Mouse (Mus musculus): Measurements from ENCODE around the gene Mvb12a. TPM values are rescaled to one million over a fixed set of nuclear protein-coding genes. Genes with fewer than 3 reads are reported as not detected.

Gene Mvb12a
- total RNA-seq, 4 experiments from 2014 or later = 28.8 to 31.5 (median 29.1) TPM

GRCm38 (mm10) chr8:71592374-71593170 is 49.9 kb downstream of the Mvb12a start:
- DNase-seq (ENCODE audit: low spot score) = peak; percentile 72

GRCm38 (mm10) chr8:71593556-71594323 is 51.0 kb downstream of the Mvb12a start:
- no peak for DNase-seq (ENCODE audit: low spot score)

DNA sequence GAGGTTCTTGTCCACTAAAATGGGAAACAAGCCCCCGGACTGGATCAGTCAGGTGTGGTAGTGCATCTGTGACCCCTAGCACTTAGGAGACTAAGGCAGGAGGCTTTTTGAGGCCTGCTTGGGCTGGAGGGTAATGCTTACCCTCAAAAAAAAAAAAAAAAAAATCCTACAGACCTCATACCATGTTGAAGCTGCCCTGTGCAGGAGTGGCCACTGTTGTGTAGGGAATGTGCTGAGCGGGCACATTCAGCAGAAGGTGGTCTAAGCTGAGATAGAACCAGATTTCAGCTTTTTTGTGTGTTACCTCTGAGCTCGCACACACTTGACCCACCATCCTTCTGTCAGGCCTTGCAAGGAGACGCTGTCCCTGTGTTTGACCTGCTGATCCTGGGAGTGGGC is 51.6 kb downstream of the Mvb12a start:
- no peak for DNase-seq (ENCODE audit: low spot score)

- peak; percentile 75 for DNase-seq (ENCODE audit: low spot score)
Observed at GRCm38 (mm10) chr8:71595862-71596261, 53.1 kb downstream of the Mvb12a start.

DNA sequence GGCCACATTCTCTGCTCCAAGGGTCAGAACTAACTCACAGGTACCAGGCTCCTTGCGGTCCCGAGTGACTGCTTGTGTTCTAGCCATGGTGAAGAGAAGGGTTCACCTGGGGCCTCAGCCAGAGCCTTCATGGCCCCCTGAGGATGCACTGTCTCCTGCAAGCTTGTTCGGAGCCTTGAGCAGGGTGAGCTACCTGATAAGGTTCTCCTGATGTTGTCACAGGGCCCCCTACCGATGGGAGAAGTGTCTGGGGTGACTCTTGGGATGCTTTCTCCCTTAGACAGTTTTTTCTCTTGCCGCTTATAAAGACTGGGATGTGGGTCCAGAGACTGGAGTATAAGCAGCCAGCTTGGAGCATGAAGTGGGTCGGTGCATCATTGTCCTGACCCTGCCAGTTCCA is 53.7 kb downstream of the Mvb12a start:
- no peak for DNase-seq (ENCODE audit: low spot score)

DNA sequence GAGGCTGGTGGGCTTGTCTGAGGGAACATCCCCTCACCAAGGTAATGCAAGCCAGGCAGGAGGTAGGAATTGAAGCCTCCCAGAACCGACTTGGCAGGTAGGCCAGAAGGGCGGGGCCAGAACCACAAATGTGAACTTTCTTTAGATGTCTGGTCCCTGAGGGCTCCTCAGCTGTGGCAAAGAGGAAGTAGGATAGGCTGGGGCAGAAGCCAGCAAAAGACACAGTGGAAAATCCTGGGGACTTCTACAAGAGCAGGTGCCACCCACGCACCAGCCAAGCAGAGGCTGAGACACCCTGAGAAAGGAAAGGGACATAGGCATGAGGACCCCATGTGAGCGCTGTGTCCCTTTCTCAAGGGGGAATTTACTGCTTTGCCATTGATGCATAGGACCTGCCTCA is 54.1 kb downstream of the Mvb12a start:
- no peak for DNase-seq (ENCODE audit: low spot score)

DNA sequence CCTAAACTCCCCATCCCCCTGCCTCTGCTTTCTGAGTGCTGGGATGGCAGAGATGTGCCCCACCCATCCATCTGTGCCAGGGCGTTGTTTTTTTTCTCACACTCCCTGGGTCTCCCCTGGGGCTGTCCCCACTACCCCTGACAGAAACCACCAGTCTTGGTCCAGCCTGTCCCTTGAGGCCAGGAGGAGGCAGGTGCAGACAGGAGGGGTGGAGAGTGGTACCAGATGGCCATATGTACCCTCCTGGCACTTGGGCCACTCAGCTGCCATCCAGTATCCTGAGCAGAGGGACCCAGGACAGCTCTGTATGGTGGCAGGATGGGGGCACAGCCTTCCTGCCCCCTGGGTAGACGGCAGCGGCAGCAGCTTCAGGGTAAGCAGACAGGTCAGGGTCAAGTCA is 54.7 kb downstream of the Mvb12a start, which contains the start of gene Fam129c:
TSS of gene Fam129c (plus strand) at position 198 of the 400 bp plus-strand sequence.
- no peak for DNase-seq (ENCODE audit: low spot score)

Other genes starting within 250 kb of the Mvb12a start
- 100 to 1,000 TPM; 176 to 184 (median 181) TPM for gene Use1, start 176.1 kb upstream of the Mvb12a start, total RNA-seq (2022)
- gene Ocel1, start 171.6 kb upstream of the Mvb12a start, total RNA-seq (2022) = 10 to 100 TPM; 11.2 to 15.0 (median 13.9) TPM
- 10 to 100 TPM; 44.3 to 52.2 (median 46.2) TPM for gene Nr2f6, start 161.0 kb upstream of the Mvb12a start, total RNA-seq (2022)
- gene Ushbp1, start 147.1 kb upstream of the Mvb12a start, total RNA-seq (2022) = 10 to 100 TPM; 20.8 to 33.7 (median 22.0) TPM
- 10 to 100 TPM; 70.0 to 72.7 (median 71.3) TPM for gene Babam1, start 146.1 kb upstream of the Mvb12a start, total RNA-seq (2022)
- under 1 TPM in 1 of 4 experiments, not detected in 3; 0.11 TPM for gene Ankle1, start 136.9 kb upstream of the Mvb12a start, total RNA-seq (2022)
- gene Abhd8, start 79.3 kb upstream of the Mvb12a start, total RNA-seq (2022) = 10 to 100 TPM; 21.4 to 29.6 (median 24.8) TPM
- 100 to 1,000 TPM; 114 to 128 (median 119) TPM for gene Mrpl34, start 78.0 kb upstream of the Mvb12a start, total RNA-seq (2022)
- gene Dda1, start 73.7 kb upstream of the Mvb12a start, total RNA-seq (2022) = 10 to 100 TPM; 31.0 to 37.7 (median 33.8) TPM
- gene Ano8, start 57.0 kb upstream of the Mvb12a start, total RNA-seq (2022) = 10 to 100 TPM; 14.1 to 17.3 (median 16.1) TPM
- 10 to 100 TPM; 17.5 to 22.2 (median 19.0) TPM for gene Gtpbp3, start 54.8 kb upstream of the Mvb12a start, total RNA-seq (2022)
- gene Plvap, start 31.2 kb upstream of the Mvb12a start, total RNA-seq (2022) = 10 to 100 TPM; 23.8 to 29.1 (median 27.0) TPM
- gene Ccdc194, start 17.2 kb upstream of the Mvb12a start, total RNA-seq (2022) = not detected
- gene Bst2, start 5.5 kb upstream of the Mvb12a start, total RNA-seq (2022) = 10 to 100 TPM; 13.5 to 18.7 (median 14.2) TPM
- under 1 TPM in 2 of 4 experiments, not detected in 2; 0.16 to 0.25 TPM for gene Tmem221, start 15.9 kb downstream of the Mvb12a start, total RNA-seq (2022)
- gene Nxnl1, start 23.7 kb downstream of the Mvb12a start, total RNA-seq (2022) = under 1 TPM in 2 of 4 experiments, not detected in 2; 0.14 to 0.19 TPM
- 100 to 1,000 TPM; 192 to 237 (median 204) TPM for gene Slc27a1, start 26.0 kb downstream of the Mvb12a start, total RNA-seq (2022)
- 10 to 100 TPM; 57.7 to 65.1 (median 62.6) TPM for gene Pgls, start 49.3 kb downstream of the Mvb12a start, total RNA-seq (2022)
- gene Fam129c, start 54.7 kb downstream of the Mvb12a start, total RNA-seq (2022) = 1 to 10 TPM; 1.1 to 1.4 (median 1.2) TPM
- 10 to 100 TPM; 38.4 to 41.5 (median 39.9) TPM for gene Colgalt1, start 68.1 kb downstream of the Mvb12a start, total RNA-seq (2022)
- gene Unc13a, start 128.8 kb downstream of the Mvb12a start, total RNA-seq (2022) = 1 to 10 TPM in 1 of 4 experiments, under 1 TPM in 3; 0.49 to 1.4 (median 0.57) TPM
- gene Jak3, start 133.4 kb downstream of the Mvb12a start, total RNA-seq (2022) = 10 to 100 TPM in 1 of 4 experiments, 1 to 10 TPM in 3; 6.4 to 10.3 (median 7.6) TPM
- 1 to 10 TPM; 2.2 to 4.6 (median 2.5) TPM for gene Insl3, start 146.3 kb downstream of the Mvb12a start, total RNA-seq (2022)
- 1 to 10 TPM; 4.0 to 6.9 (median 5.3) TPM for gene B3gnt3, start 158.9 kb downstream of the Mvb12a start, total RNA-seq (2022)
- gene Fcho1, start 182.8 kb downstream of the Mvb12a start, total RNA-seq (2022) = 1 to 10 TPM in 1 of 4 experiments, under 1 TPM in 3; 0.14 to 1.5 (median 0.68) TPM